Mouse (Mus musculus): ENCODE measurements around the gene Vipr1. TPM values are rescaled to one million over a fixed set of nuclear protein-coding genes. Genes with fewer than 3 reads are reported as not detected.
A peak's percentile ranks its signal among the peaks of the same experiment; 100 is the strongest.

Vipr1 gene
- polyA plus RNA-seq, 1 experiment from 2014 or later = 0.08 TPM

GRCm38 (mm10) chr9:121616471-121616870 is 26.0 kb upstream of the Vipr1 start:
- WGBS = 61% methylated on average over 3 of the region's 3 CpGs
- no peak overlapping the region for H3K9ac ChIP-seq (replicated peaks; ENCODE audit: low read length)
- peak; percentile 18 for DNase-seq (ENCODE audit: low spot score)
- H3K4me2 ChIP-seq (ENCODE audit: low read depth, low read length) = no peak overlapping the region
- H3K9me3 ChIP-seq (replicated peaks; ENCODE audit: control insufficient read depth, low read length) = no peaks in the 10 kb centered on the region
- no peaks in the 10 kb centered on the region for H3K4me1 ChIP-seq (ENCODE audit: control insufficient read depth, insufficient read depth, low read length)
- H3K4me3 ChIP-seq (ENCODE audit: low read depth, low read length) = no peak overlapping the region
- no peak overlapping the region for H3K27ac ChIP-seq (replicated peaks; ENCODE audit: low read depth, low read length)
- ATAC-seq (replicated peaks; ENCODE audit: insufficient number of reproducible peaks, low FRiP score, low TSS enrichment, low read depth) = peak; percentile 34; the same call in 1 of the 2 replicates
- H3K27me3 ChIP-seq (ENCODE audit: control insufficient read depth, insufficient read depth, low read length) = no peaks in the 10 kb centered on the region
- no peaks in the 10 kb centered on the region for H3K36me3 ChIP-seq (replicated peaks; ENCODE audit: control insufficient read depth, insufficient read depth, low read depth, low read length)

GRCm38 (mm10) chr9:121619441-121619840 is 23.1 kb upstream of the Vipr1 start:
- WGBS = 57% methylated on average over 7 of the region's 7 CpGs
- no peak overlapping the region for H3K27ac ChIP-seq (replicated peaks; ENCODE audit: low read depth, low read length)
- H3K27me3 ChIP-seq (ENCODE audit: control insufficient read depth, insufficient read depth, low read length) = no peaks in the 10 kb centered on the region
- no peaks in the 10 kb centered on the region for H3K36me3 ChIP-seq (replicated peaks; ENCODE audit: control insufficient read depth, insufficient read depth, low read depth, low read length)
- no peaks in the 10 kb centered on the region for H3K4me1 ChIP-seq (ENCODE audit: control insufficient read depth, insufficient read depth, low read length)
- no peak overlapping the region for H3K4me2 ChIP-seq (ENCODE audit: low read depth, low read length)
- no peak overlapping the region for H3K4me3 ChIP-seq (ENCODE audit: low read depth, low read length)
- DNase-seq (ENCODE audit: low spot score) = no peak
- no peak for ATAC-seq (replicated peaks; ENCODE audit: insufficient number of reproducible peaks, low FRiP score, low TSS enrichment, low read depth)
- H3K9me3 ChIP-seq (replicated peaks; ENCODE audit: control insufficient read depth, low read length) = no peaks in the 10 kb centered on the region
- H3K9ac ChIP-seq (replicated peaks; ENCODE audit: low read length) = no peak overlapping the region

GRCm38 (mm10) chr9:121623235-121623634 is 19.3 kb upstream of the Vipr1 start:
- WGBS = 85% methylated on average over 4 of the region's 4 CpGs
- Histone ChIP-seq H3K27me3 (ENCODE audit: control insufficient read depth, insufficient read depth, low read length) (no peaks in the 10 kb centered on the region), H3K4me1 (ENCODE audit: control insufficient read depth, insufficient read depth, low read length) (no peaks in the 10 kb centered on the region), H3K9me3 (replicated peaks; ENCODE audit: control insufficient read depth, low read length) (no peaks in the 10 kb centered on the region), H3K36me3 (replicated peaks; ENCODE audit: control insufficient read depth, insufficient read depth, low read depth, low read length) (no peaks in the 10 kb centered on the region), H3K9ac (replicated peaks; ENCODE audit: low read length) (no peak overlapping the region), H3K4me3 (ENCODE audit: low read depth, low read length) (no peak overlapping the region), H3K4me2 (ENCODE audit: low read depth, low read length) (no peak overlapping the region), H3K27ac (replicated peaks; ENCODE audit: low read depth, low read length) (no peak overlapping the region)
- ATAC-seq (replicated peaks; ENCODE audit: insufficient number of reproducible peaks, low FRiP score, low TSS enrichment, low read depth) = no peak
- DNase-seq (ENCODE audit: low spot score) = no peak

GRCm38 (mm10) chr9:121624920-121625319 is 17.6 kb upstream of the Vipr1 start:
- WGBS = 78% methylated on average over 2 of the region's 2 CpGs
- no peak for ATAC-seq (replicated peaks; ENCODE audit: insufficient number of reproducible peaks, low FRiP score, low TSS enrichment, low read depth)
- Histone ChIP-seq H3K9ac (replicated peaks; ENCODE audit: low read length) (no peak overlapping the region), H3K4me3 (ENCODE audit: low read depth, low read length) (no peak overlapping the region), H3K27ac (replicated peaks; ENCODE audit: low read depth, low read length) (no peak overlapping the region), H3K36me3 (replicated peaks; ENCODE audit: control insufficient read depth, insufficient read depth, low read depth, low read length) (no peaks in the 10 kb centered on the region), H3K4me1 (ENCODE audit: control insufficient read depth, insufficient read depth, low read length) (no peaks in the 10 kb centered on the region), H3K9me3 (replicated peaks; ENCODE audit: control insufficient read depth, low read length) (no peaks in the 10 kb centered on the region), H3K27me3 (ENCODE audit: control insufficient read depth, insufficient read depth, low read length) (no peaks in the 10 kb centered on the region), H3K4me2 (ENCODE audit: low read depth, low read length) (no peak overlapping the region)
- DNase-seq (ENCODE audit: low spot score) = no peak

- H3K4me3 ChIP-seq (ENCODE audit: low read depth, low read length) = no peak overlapping the region
- 84% methylated on average over 1 of the region's 1 CpGs for WGBS
- no peak for ATAC-seq (replicated peaks; ENCODE audit: insufficient number of reproducible peaks, low FRiP score, low TSS enrichment, low read depth)
Measured at GRCm38 (mm10) chr9:121630627-121631026, 11.9 kb upstream of the Vipr1 start.

GRCm38 (mm10) chr9:121631946-121632345 is 10.6 kb upstream of the Vipr1 start:
- 66% methylated on average over 4 of the region's 4 CpGs for WGBS
- H3K9me3 ChIP-seq (replicated peaks; ENCODE audit: control insufficient read depth, low read length) = no peaks in the 10 kb centered on the region
- no peaks in the 10 kb centered on the region for H3K27me3 ChIP-seq (ENCODE audit: control insufficient read depth, insufficient read depth, low read length)
- no peaks in the 10 kb centered on the region for H3K4me1 ChIP-seq (ENCODE audit: control insufficient read depth, insufficient read depth, low read length)
- no peak overlapping the region for H3K4me3 ChIP-seq (ENCODE audit: low read depth, low read length)
- no peak overlapping the region for H3K4me2 ChIP-seq (ENCODE audit: low read depth, low read length)
- H3K36me3 ChIP-seq (replicated peaks; ENCODE audit: control insufficient read depth, insufficient read depth, low read depth, low read length) = no peaks in the 10 kb centered on the region
- H3K9ac ChIP-seq (replicated peaks; ENCODE audit: low read length) = no peak overlapping the region
- H3K27ac ChIP-seq (replicated peaks; ENCODE audit: low read depth, low read length) = no peak overlapping the region
- DNase-seq (ENCODE audit: low spot score) (no peak), ATAC-seq (replicated peaks; ENCODE audit: insufficient number of reproducible peaks, low FRiP score, low TSS enrichment, low read depth) (no peak)

More at GRCm38 (mm10) chr9:121630627-121631026, 11.9 kb upstream of the Vipr1 start:
- Histone ChIP-seq H3K9me3 (replicated peaks; ENCODE audit: control insufficient read depth, low read length) (no peaks in the 10 kb centered on the region), H3K9ac (replicated peaks; ENCODE audit: low read length) (no peak overlapping the region), H3K4me1 (ENCODE audit: control insufficient read depth, insufficient read depth, low read length) (no peaks in the 10 kb centered on the region), H3K4me2 (ENCODE audit: low read depth, low read length) (no peak overlapping the region), H3K36me3 (replicated peaks; ENCODE audit: control insufficient read depth, insufficient read depth, low read depth, low read length) (no peaks in the 10 kb centered on the region), H3K27me3 (ENCODE audit: control insufficient read depth, insufficient read depth, low read length) (no peaks in the 10 kb centered on the region), H3K27ac (replicated peaks; ENCODE audit: low read depth, low read length) (no peak overlapping the region)
- DNase-seq (ENCODE audit: low spot score) = no peak

GRCm38 (mm10) chr9:121632891-121633290 is 9.6 kb upstream of the Vipr1 start:
- Histone ChIP-seq H3K4me2 (ENCODE audit: low read depth, low read length) (no peak overlapping the region), H3K27ac (replicated peaks; ENCODE audit: low read depth, low read length) (no peak overlapping the region), H3K9ac (replicated peaks; ENCODE audit: low read length) (no peak overlapping the region), H3K4me3 (ENCODE audit: low read depth, low read length) (no peak overlapping the region), H3K36me3 (replicated peaks; ENCODE audit: control insufficient read depth, insufficient read depth, low read depth, low read length) (no peaks in the 10 kb centered on the region), H3K9me3 (replicated peaks; ENCODE audit: control insufficient read depth, low read length) (no peaks in the 10 kb centered on the region), H3K4me1 (ENCODE audit: control insufficient read depth, insufficient read depth, low read length) (no peaks in the 10 kb centered on the region), H3K27me3 (ENCODE audit: control insufficient read depth, insufficient read depth, low read length) (no peaks in the 10 kb centered on the region)
- 88% methylated on average over 10 of the region's 10 CpGs for WGBS
- ATAC-seq (replicated peaks; ENCODE audit: insufficient number of reproducible peaks, low FRiP score, low TSS enrichment, low read depth) = no peak
- DNase-seq (ENCODE audit: low spot score) = no peak

GRCm38 (mm10) chr9:121633306-121633705 is 9.2 kb upstream of the Vipr1 start:
- H3K27me3 ChIP-seq (ENCODE audit: control insufficient read depth, insufficient read depth, low read length) = no peaks in the 10 kb centered on the region
- no peak overlapping the region for H3K4me2 ChIP-seq (ENCODE audit: low read depth, low read length)
- H3K9ac ChIP-seq (replicated peaks; ENCODE audit: low read length) = no peak overlapping the region
- no peaks in the 10 kb centered on the region for H3K36me3 ChIP-seq (replicated peaks; ENCODE audit: control insufficient read depth, insufficient read depth, low read depth, low read length)
- H3K4me1 ChIP-seq (ENCODE audit: control insufficient read depth, insufficient read depth, low read length) = no peaks in the 10 kb centered on the region
- 84% methylated on average over 6 of the region's 6 CpGs for WGBS
- no peak for DNase-seq (ENCODE audit: low spot score)
- H3K27ac ChIP-seq (replicated peaks; ENCODE audit: low read depth, low read length) = no peak overlapping the region
- H3K9me3 ChIP-seq (replicated peaks; ENCODE audit: control insufficient read depth, low read length) = no peaks in the 10 kb centered on the region
- no peak for ATAC-seq (replicated peaks; ENCODE audit: insufficient number of reproducible peaks, low FRiP score, low TSS enrichment, low read depth)
- H3K4me3 ChIP-seq (ENCODE audit: low read depth, low read length) = no peak overlapping the region
